Mouse (Mus musculus) ES-E14 (cell line): ENCODE data around the gene Slc25a34. TPM values are rescaled to one million over a fixed set of nuclear protein-coding genes. Genes with fewer than 3 reads are reported as not detected.

Experiments
- DNase-seq: peaks from one replicate; pipeline ENCODE4 v3.0.0-alpha.2; 2013; ENCODE audit warnings: low read depth, low spot score
- H3K27ac ChIP-seq: 2 replicates; pipeline ENCODE4 v1.5.1; 2012; ENCODE audit warnings: low read depth, mild to moderate bottlenecking, low read length, moderate library complexity, mixed read lengths; ENCODE audit not compliant: poor library complexity, insufficient read depth, severe bottlenecking
- H3K36me3 ChIP-seq: 2 replicates; pipeline ENCODE4 v1.6.1; 2012; ENCODE audit warnings: mild to moderate bottlenecking, low read length, moderate library complexity, mixed read lengths; ENCODE audit not compliant: control insufficient read depth, poor library complexity, insufficient read depth, severe bottlenecking
- H3K4me1 ChIP-seq, 2 experiments: fragments of 150-350 bp in 1 of 2; sonication (generic) in 1 of 2; 2 replicates each; pipeline ENCODE4 v1.6.1; 2012; ENCODE audit warnings: low read length in 2 of 2, mild to moderate bottlenecking in 1 of 2, mixed read lengths in 1 of 2; ENCODE audit not compliant: control insufficient read depth in 2 of 2, insufficient read depth in 2 of 2, poor library complexity in 1 of 2
- H3K4me3 ChIP-seq, 2 experiments: fragments of 150-350 bp in 1 of 2; sonication (generic) in 1 of 2; 2 replicates each; pipeline ENCODE4 v1.5.1; 2012; ENCODE audit warnings: low read length in 2 of 2, low read depth in 1 of 2, mild to moderate bottlenecking in 1 of 2, mixed read lengths in 1 of 2; ENCODE audit not compliant: insufficient read depth in 1 of 2, poor library complexity in 1 of 2, severe bottlenecking in 1 of 2
- H3K9ac ChIP-seq: 2 replicates; pipeline ENCODE4 v1.6.1; 2012; ENCODE audit warnings: low read depth, mild to moderate bottlenecking, low read length, mixed read lengths; ENCODE audit not compliant: poor library complexity, insufficient read depth, severe bottlenecking
- H3K9me3 ChIP-seq: fragments of 150-350 bp; sonication (generic); 2 replicates; pipeline ENCODE4 v1.6.1; 2012; ENCODE audit warnings: low read depth, mild to moderate bottlenecking, low read length; ENCODE audit not compliant: control insufficient read depth, insufficient read depth
- CHD2 ChIP-seq: IDR thresholded peaks from 2 replicates; pipeline ENCODE4 v1.6.1; 2014; ENCODE audit warnings: mild to moderate bottlenecking, low read depth, low read length, inconsistent platforms
- HCFC1 ChIP-seq: IDR thresholded peaks from 2 replicates; pipeline ENCODE4 v1.6.1; 2012; ENCODE audit warnings: low read length, inconsistent platforms, borderline replicate concordance; ENCODE audit not compliant: insufficient read depth
- MAFK ChIP-seq: IDR thresholded peaks from 2 replicates; pipeline ENCODE4 v1.6.1; 2014; ENCODE audit warnings: mild to moderate bottlenecking, low read depth, low read length, inconsistent platforms; ENCODE audit not compliant: insufficient read depth
- ZC3H11A ChIP-seq: IDR thresholded peaks from 2 replicates; pipeline ENCODE4 v1.6.1; 2012; ENCODE audit warnings: low read depth, mild to moderate bottlenecking, inconsistent platforms, low read length, borderline replicate concordance
- ZNF384 ChIP-seq: IDR thresholded peaks from 2 replicates; pipeline ENCODE4 v1.6.1; 2012; ENCODE audit warnings: low read depth, low read length, inconsistent platforms
- in situ Hi-C, 2 experiments: fragments of 600-800 bp; cut with MboI; formaldehyde crosslinking; loops; one replicate each; pipeline ENCODE4 v1.15.1; 2025; ENCODE audit warnings: low sequenced_read_pairs in 2 of 2, inconsistent platforms in 1 of 2; ENCODE audit not compliant: unreplicated experiment in 2 of 2
- total RNA-seq: library from RNA; depleted of rRNA; stranded (reverse); fragments of 300-350 nt; gene quantifications from 2 replicates; pipeline ENCODE4 v1.2.3, GENCODE M21; 2012

The Slc25a34 gene
- total RNA-seq, 1 experiment, result 0.76 TPM

GRCm38 (mm10) chr4:141599251-141600141 is 24.1 kb downstream of the Slc25a34 start:
- H3K27ac ChIP-seq, result peak overlapping the region; percentile 93
- DNase-seq, result peak; percentile 69
- H3K9me3 ChIP-seq, result no peaks in the 10 kb centered on the region
- peak overlapping the region; percentile 75 to 88 for H3K4me3 ChIP-seq
- peaks cover 9 to 34% of the 10 kb centered on the region in 2 experiments; a peak in 3 of 4 replicates for H3K4me1 ChIP-seq
- no peak for TF ChIP-seq MAFK
- TF ChIP-seq ZNF384, result no peak
- TF ChIP-seq ZC3H11A, result no peak
- 0 out of 2 replicates have a peak, but pooled peaks have one; percentile 26 for TF ChIP-seq HCFC1
- no peak for TF ChIP-seq CHD2
- H3K9ac ChIP-seq, result peak overlapping the region; percentile 90
- in situ Hi-C loops, result no loop called here
- peaks cover 13% of the 10 kb centered on the region for H3K36me3 ChIP-seq

GRCm38 (mm10) chr4:141598894-141599250 is 24.7 kb downstream of the Slc25a34 start:
- H3K9ac ChIP-seq, result peak overlapping the region; percentile 90
- H3K9me3 ChIP-seq, result no peaks in the 10 kb centered on the region
- H3K4me1 ChIP-seq, result peaks cover 5 to 32% of the 10 kb centered on the region in 2 experiments; a peak in 3 of 4 replicates
- peak overlapping the region; percentile 93 for H3K27ac ChIP-seq
- in situ Hi-C loops, result no loop called here
- DNase-seq, result no peak
- H3K36me3 ChIP-seq, result peaks cover 19% of the 10 kb centered on the region
- peak overlapping the region; percentile 75 to 88 for H3K4me3 ChIP-seq
- TF ChIP-seq ZC3H11A (no peak), CHD2 (no peak; the same call in 1 of the 2 replicates), HCFC1 (no peak), ZNF384 (no peak), MAFK (no peak)

- Histone ChIP-seq H3K4me1 (peaks cover 5 to 32% of the 10 kb centered on the region in 2 experiments; a peak in 3 of 4 replicates), H3K4me3 (peak overlapping the region; percentile 75 to 88), H3K36me3 (peaks cover 19% of the 10 kb centered on the region), H3K27ac (peak overlapping the region; percentile 93), H3K9ac (peak overlapping the region; percentile 90), H3K9me3 (no peaks in the 10 kb centered on the region)
- no peak for TF ChIP-seq CHD2
- TF ChIP-seq MAFK, result no peak
- no peak for TF ChIP-seq HCFC1
- TF ChIP-seq ZC3H11A, result no peak
- TF ChIP-seq ZNF384, result no peak
- DNase-seq, result peak; percentile 85
- in situ Hi-C loops, result no loop called here
Measured at GRCm38 (mm10) chr4:141598199-141598893, 25.3 kb downstream of the Slc25a34 start.

GRCm38 (mm10) chr4:141596700-141597328 is 26.8 kb downstream of the Slc25a34 start:
- Histone ChIP-seq H3K4me3 (peak overlapping the region; percentile 63 to 88), H3K36me3 (peaks cover 26% of the 10 kb centered on the region), H3K9me3 (no peaks in the 10 kb centered on the region), H3K9ac (peak overlapping the region; percentile 13; the same call in 1 of the 2 replicates), H3K27ac (0 out of 2 replicates have a peak overlapping the region, but pooled peaks have one; percentile 7), H3K4me1 (peaks cover 0 to 27% of the 10 kb centered on the region in 2 experiments; a peak in 3 of 4 replicates)
- in situ Hi-C loops, result no loop called here
- no peak for TF ChIP-seq MAFK
- TF ChIP-seq HCFC1, result no peak
- no peak for DNase-seq
